Mouse (Mus musculus) activated CD4-positive, CD25-positive, alpha-beta regulatory T cell, adult 4 months (primary cell): ENCODE measurements around the gene Scfd2. TPM values are rescaled to one million over a fixed set of nuclear protein-coding genes. Genes with fewer than 3 reads are reported as not detected.

Experiments
- ATAC-seq: one replicate; pipeline ENCODE4 v1.8.0; 2017
- polyA plus RNA-seq, 2 experiments: library from polyadenylated mRNA; unstranded; fragments of 100-300 nt; shearing (Covaris generic); gene quantifications; one replicate each; pipeline ENCODE4 v1.2.1; 2017

The Scfd2 gene
- polyA plus RNA-seq, 2 experiments from 2014 or later: 18.7 to 19.3 TPM

DNA sequence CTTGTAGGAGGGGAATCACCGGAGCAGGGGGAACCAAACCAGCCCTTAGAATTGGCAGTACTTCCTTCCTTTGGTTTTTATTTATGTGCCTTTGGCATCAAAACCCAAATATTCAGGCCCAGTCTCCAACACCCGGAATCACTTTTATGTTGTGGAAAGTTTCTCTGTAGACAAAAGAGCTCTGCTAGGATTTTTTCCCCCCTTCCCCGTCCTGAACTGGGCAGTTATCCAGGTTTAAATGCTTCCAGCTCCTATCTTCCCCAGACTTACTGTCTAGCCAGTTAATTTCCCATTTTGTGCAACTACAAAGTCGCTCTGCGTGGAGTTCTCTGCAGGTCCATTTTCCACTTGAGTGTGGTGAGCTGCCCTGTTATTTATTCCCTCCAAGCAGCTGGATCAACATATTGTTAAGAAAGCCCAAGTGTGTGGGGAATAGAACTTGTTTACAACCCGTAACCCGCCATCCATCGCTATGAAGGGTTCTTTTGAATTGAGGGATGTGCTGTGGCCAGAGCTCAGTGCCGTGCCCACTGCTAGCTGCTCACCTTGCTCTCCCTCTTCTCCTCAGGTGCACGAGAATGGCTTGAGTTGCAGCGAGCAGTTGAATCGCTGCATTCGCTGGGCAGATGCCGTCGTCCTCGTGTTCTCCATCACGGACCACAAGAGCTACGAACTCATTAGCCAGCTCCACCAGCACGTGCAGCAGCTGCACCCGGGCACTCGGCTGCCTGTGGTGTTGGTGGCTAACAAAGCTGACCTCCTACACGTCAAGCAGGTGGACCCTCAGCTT is 333.8 kb downstream of the Scfd2 start:
- ATAC-seq: no peak

DNA sequence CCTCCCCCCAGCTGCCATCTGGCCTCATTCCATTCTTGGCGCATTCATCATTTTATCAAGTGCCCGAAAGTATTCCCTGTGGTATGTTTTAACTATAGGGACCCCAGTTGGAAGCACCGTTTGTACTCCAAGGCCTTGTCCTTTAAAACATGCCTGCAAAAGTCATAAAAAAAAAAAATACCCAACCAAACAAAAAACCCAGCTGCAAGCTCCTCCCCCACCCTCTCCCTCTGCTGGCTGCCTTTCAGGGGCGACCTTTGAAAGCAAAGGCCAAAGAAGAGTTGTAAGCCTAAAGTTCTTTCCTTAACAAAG is 335.3 kb downstream of the Scfd2 start:
- no peak for ATAC-seq

DNA sequence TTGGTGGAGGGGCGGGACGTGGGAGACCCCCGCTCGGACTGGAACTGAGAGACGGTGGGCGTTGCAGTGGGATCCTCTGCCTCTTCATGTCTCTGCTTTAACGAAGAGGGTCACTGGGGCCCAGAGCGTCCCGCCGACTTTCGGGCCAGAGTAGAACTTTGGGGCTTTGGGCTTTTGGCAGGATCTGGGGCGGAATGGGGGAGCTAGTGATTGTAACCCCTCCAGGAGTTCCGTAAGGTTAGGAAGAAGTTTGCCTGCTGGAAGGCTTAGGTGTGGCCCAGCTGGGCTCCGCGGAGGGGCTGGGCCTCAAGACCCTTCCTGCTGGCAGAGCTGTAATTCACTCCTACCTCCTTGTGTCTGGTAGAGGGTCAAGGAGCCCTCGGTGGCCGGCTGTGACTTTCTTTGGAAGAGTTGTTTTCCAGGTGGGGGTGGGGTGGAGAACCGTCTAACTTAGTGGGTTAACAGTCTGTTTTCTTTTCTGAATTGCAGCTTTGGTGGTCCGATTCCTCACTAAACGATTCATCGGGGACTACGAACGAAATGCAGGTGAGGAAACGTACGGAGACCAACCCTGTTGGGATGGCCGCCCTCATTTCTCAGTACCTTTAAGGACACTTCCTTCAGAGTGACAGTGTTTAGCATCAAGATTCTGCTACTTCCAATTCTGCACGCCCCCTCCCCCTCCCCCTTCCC is 335.8 kb downstream of the Scfd2 start:
- no peak for ATAC-seq

DNA sequence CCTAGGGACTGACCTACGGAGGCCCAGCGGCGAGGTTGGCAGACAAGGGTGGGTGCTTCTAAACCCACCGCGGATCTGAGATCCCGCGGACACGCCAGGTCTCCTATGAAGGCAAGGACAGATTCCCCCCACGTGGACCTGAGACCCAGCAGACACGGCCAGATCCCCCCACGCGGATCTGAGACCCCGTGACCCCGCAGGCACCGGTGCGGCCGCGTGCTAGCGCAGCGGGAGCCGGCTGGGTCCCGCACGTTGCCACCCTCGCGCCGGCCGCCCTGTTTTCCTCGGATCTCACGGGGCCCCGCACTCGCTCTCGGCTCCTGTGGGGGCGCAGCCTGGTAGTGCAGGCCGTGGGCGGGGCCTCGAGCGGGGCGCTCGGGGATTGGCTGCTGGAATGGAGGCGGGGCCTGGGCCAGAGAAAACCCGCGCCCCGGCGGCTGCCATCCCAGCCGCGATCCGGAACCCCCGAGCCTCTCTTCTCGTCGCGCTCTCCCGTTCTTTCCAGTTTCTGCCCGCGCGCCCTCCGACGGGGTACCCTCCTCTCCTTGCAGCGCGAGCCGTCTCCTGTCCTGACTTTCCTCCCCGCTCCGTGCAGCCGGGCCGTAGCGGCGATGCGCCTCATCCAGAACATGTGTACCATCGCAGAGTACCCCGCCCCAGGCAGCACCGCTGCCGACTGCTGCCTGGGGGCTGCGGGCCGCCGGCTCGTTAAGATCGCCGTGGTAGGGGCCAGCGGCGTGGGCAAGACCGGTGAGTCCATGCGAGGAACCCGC is 336.5 kb downstream of the Scfd2 start, which contains the start of gene Rasl11b:
Rasl11b (plus strand) TSS at position 446 of the 773 bp plus-strand sequence.
- peak; percentile 97 for ATAC-seq

DNA sequence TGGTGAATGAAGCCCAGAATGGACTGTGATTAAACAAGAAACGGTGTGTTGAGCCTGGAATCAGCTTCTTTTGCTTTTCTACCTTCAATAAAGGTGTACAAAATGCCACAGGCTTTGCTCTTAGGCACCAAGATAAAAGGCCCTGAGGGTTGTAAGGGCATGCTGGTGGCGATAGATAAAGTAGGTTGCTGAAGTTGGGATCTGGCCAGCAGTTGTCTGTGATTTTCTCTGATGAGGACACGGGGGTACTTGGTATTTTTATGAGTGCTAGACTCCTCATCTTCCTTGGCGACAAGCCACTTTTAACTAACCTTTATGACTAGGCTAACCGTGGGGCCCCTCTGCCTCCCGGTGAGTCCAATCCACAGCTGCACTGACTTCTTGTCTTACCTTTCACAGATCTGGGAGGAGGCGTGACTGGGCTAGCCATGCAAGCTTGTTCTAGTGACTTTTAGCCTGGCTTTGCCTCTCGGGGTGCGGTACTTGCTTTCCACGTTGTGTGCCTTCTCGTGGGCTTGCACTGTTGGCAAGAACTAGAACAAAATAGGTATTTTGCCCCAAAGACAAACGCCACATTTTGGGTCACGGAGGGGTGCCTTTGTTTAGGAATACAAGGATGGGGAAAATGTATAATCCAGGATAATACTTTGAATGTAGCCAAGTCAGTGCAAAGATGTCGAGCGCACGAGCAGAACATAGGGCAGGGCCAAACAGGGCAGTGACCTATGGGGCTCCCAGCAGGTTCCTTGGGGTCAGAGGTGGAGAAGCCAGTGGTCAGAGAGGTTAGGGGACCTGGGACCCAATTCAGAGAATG is 337.3 kb downstream of the Scfd2 start:
- ATAC-seq: no peak

DNA sequence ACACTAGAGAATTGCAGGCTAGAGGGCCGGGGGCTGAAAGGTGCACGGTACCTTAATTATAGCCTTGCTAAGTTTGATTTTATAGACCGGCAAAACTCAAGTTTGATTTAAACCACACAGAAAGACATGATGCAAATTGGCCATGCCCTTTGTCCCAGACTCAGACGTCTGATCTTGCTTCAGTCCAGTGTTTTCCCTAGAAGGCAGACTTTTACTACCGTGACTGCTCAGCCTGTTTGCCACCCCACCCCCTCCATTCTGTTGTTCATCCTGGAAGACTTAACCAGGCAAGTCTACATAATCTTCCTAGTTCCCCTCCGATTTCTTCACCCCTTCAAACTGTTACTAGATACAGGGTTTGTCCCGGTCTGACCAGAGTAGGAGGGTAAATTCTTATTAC is 337.9 kb downstream of the Scfd2 start:
- ATAC-seq: no peak

DNA sequence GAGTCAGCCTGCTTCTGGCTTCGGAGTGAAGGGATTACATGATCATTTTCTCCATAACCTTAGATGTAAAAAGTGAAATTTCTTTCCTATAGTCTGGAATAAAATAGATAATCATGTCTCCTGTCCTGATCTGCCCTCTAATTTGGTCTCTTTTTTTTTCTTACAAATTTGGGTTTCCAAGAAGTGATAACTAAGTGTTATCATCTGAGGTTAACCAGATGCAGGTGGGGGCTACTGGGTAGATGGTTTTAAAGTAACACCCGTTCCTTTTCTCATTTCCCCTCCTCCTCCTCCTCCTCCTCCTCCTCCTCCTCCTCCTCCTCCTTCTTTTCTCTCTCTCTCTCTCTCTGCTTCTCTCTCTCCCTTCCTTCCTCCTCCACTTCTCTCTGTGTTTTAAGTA is 338.6 kb downstream of the Scfd2 start:
- no peak for ATAC-seq

DNA sequence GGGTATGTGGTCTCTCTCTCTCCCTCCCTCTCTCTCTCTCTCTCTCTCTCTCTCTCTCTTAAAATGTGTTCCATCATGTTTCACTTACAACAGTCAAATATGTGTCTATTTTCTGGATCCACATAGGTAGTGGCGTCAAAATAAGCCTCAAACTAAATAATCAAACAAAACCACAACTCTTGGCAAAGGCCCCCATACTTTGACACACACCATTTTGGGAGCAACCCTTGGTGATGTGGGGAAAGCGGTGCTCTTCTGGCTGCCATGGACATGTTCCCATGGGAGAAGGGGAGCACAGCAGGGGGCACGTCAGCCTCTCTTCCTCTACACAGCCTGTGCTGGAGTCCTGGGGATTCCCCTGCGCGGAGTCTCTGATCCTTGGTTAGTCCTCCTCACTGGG is 340.6 kb downstream of the Scfd2 start:
- no peak for ATAC-seq

DNA sequence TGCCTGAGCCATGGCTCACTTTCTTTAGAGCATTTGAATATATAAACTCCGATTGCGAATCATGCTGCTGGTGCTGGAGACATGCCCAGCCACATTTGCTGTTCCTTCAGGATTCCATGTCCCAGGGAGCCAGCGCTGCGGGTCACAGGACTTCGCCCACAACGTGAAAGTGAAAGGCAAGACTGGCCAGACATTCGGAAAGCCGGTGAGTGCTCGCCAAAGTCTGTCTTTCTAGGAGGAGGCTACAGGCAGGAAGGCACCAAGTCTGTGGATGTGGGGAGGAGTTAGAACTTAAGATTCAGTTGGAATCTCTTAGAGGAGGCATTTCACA is 341.4 kb downstream of the Scfd2 start:
- ATAC-seq: no peak

DNA sequence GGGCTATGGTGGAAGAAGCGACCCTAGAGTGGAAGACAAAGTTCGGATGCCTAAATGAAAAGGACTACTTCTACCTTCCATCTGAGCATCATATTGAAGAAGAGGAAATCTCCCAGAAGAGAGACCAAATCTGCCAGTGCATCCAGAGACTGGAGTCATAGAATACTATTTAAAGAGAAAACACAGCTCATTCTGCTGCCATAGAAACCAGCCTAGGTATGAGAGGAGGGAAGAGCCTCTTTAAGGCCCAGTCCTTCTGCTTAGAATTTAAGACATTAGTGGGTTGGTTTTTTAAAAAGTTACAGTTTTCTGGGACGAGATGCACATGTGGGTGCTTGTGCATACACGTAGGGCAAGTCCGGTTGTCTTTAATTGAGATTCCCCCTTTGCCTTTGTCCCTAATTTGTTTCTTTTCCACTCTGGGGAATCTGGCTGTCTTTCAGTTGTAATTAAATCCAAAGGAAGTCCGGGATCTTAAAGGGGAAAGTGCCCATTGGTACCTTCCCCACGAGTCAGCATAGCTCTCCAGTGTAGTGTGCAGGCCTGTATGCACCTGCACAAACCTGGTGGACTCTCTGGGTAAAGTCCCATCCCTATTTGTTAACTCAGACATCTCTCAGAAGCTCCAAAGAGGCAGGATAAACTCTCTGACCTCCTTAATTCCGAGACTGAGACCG is 341.9 kb downstream of the Scfd2 start:
- ATAC-seq: no peak

DNA sequence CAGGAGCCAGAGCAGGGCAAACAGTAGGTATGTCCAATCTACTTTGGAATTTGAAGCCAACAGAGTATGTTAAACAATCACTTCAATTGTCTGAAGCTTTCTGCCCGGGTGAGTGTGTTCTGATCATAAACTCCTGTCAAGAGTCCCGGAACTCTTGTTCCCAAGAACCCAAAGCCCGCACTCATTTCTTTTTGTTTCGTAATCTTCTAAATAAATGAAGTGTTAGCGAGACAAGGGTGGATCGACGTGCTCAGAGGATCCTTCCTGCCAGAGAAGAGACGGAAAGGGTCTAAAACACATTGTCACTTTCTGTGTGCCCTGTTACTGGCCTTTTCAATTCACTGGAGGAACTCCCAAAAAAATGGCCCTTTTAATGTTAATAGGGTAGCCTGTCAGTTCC is 342.7 kb downstream of the Scfd2 start:
- ATAC-seq: no peak

DNA sequence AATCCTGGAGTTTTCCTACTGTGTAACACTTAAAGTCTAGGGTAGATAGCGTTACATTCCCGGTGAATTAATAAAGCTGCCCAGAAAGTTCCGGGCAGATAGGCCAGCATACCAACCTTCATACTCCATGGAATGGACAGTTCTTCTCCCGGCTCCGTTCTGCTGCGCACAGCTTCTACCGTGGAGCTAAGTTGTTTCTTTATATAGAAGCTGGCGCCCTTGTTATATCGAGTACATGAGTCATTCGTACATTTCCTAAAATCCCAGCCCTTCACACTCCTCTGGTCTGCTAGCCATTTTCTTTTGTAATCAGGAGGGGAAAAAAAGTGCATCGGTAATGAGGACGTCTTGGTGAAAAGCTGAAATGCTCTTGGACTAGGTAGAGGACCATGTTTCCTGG is 343.5 kb downstream of the Scfd2 start:
- no peak for ATAC-seq

DNA sequence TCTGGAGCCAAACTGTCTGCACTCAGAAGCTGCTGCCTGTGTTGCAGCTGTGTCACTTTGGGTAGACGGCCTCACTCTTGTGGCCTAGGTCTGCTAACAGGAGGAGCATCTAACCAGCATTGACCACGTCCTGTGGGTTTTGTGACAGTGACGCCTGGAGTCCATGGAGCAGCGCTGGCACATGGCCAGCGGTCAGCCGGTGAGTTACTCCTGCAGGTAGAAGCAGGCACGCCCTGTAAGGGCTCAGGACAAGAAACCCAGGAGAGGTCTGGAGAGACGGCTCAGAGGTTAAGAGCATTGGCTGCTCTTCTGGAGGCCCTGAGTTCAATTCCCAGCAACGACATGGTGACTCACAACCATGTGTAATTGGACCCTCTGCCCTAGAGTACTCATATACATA is 347.0 kb downstream of the Scfd2 start:
- no peak for ATAC-seq

DNA sequence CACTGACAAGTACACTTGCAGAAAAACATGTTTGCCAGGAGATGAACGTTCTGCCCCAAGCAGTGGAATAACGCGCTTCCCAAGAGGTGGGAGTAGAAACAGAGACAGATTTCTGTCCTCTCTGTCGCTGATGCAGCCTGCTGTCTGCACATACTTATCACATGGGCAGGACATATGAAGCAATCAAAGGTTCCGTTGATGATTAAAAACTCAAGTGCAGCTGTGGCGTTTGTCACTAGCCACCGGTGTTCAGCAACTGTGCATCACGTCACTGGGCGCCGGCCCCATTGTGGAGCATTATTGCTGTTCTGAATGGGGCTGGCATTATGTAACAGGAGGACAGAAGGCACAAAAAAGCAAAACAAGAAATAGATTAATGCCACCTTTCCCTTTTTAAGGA is 348.4 kb downstream of the Scfd2 start:
- ATAC-seq: no peak

DNA sequence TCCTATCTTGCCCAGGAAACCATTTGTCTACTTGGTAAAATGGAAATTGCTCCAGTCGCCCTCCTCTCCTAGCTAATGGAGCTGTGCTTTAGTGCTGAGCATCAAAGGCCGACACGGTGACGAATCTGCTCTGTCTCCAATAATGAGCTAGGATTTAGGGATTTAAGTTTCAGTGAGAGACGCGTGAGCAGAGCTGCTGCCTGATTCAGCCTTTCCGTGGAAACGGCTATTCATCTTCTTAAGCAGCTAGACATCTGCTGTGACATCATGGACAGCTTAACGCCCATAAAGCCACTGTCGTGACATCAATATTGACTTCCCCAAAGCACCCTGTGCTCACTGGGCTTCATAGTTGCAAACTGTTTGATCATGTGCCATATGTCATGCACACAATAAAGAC is 351.3 kb downstream of the Scfd2 start:
- ATAC-seq: no peak

DNA sequence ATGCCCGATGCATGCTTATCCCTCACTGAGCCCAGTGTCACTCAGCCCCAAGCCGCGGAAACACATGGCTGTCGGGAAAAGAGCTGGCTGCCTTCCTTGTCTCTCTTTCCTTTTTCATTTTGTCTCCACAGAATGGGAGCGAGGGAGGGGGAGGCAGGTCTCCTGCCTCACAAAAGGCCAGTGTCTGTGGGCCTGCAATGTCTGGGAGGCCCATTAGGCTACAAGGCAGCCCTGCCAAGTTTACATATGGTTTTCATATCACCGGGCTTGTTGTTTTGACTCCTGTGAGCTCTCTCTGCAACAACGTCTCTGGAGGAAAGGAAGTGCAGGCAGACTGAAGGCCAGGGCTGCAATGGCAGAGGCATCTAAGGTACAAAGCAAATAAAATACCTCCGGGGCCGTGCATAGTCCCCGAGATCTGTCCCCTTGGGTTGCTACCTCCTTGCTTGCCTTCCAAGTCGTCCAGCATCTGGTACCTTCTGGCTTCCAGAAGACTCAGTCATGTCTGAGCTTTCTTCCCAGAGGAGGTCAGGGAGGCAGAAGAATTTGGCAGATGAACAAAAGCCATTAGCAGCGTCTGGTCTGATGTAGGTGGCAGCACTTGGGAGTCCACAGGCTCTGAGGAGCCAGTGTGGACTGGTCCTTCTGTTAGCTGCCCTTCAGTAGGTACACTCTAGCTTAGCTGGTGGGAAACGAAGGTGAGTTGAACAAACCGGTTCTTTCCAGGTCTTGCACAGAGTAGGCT is 355.9 kb downstream of the Scfd2 start:
- no peak for ATAC-seq

DNA sequence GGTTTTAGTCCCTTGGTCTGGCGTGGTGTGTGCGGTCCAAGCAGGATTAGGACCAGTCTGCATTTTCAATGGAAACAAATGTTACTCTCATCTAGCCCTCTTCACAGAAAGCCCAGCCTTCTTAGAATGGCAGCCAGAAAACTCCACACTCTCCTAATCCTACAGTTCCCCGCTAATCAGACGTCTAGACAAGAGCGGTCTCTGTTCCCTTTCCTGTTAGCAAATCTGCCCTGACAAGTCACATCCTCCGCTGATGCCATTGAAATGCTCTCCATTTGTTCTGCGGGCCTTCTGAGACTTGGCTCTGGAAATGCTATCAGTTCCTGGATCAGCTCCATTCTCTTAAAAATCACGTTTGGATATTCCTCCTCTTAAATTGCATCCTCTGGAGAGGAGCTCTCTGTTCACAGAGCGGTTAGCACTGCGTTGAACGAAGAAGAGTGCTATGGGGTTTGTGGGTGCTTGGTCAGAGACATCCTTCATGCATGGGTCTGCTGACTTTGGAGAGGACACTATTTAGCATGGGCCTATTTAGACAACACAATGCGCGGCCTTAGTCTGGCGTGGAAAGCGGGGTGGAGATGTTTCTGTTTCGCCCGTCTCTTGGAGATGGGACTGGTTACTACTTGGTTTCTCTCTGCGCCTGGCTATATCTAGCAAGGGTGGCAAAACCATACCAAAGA is 358.3 kb downstream of the Scfd2 start:
- no peak for ATAC-seq

DNA sequence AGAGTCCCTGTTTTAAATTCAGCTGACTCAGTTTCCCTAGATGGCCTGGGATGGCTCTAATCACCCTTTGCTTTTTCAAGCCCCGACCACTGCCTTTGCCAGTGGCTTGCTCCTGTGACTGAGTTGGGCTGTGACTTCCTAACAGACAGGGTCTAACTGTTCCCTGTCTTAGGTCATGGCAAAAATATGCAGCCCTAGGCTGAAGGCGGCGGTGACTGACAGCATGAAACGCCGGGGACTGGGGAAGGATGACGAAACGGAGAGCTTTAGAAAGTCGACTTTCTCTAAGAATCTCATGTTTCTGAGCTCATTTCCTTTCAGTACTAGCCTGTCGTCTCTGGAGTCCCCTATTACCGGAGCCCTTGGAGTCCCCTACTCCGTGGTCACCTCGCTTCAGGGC is 359.4 kb downstream of the Scfd2 start:
- no peak for ATAC-seq

DNA sequence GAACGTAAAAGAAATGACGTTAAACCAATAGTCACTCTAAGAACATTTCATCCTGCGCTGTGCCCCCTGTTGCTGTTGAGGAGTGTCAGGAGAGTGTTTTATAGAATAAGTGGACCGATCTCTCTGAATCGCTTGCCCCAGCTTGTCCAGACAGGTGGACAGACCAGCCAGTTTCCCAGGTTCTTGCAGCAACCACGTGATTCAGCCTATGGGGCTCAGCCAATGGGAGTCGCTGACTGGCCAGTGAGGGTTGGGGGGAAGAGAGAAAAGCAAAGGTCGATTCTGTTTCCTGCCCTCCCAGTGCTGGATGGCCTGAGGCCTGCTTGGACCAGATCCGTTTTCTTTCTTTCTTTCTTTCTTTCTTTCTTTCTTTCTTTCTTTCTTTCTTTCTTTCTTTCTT is 359.8 kb downstream of the Scfd2 start:
- ATAC-seq: no peak

DNA sequence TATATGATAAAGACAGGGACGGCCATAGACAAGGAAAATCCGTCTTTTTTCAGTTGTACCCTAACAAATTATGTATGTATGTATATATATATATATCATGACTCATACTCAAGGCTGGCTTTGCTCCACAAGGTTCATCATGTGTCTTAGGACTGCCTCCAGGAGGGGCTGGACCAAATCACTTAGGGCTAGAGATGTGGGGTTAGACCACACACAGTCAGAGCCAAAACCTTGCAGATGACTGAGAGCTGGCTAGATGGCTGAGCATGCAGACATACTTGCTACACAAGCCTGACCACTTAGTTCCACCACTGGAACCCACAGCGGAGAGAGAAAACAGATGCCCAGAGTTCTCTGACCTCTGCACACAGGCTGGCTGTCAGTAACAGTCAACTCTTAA is 363.5 kb downstream of the Scfd2 start:
- no peak for ATAC-seq

DNA sequence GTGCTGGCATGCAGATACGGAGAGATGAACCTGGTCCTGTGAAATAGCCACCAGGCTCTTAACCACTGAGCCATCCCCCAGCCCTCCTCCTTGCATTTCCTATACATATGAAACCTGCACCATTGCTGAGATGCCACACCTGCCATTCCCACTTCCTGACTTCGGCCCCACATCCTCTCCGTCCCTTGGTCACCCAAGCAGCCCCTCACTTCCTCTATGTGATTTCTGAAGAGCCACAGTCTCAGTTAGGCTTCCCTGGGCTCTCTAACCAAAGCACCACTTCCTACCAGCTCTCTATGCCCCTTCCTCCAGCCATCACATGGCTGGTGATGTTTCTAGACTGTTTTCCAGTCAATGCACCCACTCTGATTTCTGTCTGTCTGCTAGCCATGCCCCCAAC is 364.9 kb downstream of the Scfd2 start:
- ATAC-seq: no peak
